24 mouse cellular contexts compared by ENCODE assay signal in genomic region chr17:90662318-90662717, GRCm38 (mm10).
DNase-seq lines count a peak whose midpoint lies in the region; ATAC-seq lines count a peak whose summit lies in the region.
"Had no signal": no experiment of that assay in that cellular context is flagged by ENCODE, and none has a peak within 500 bp of the region (broad histone marks: within the 10 kb centered on the region; RNA-seq: fewer than 3 reads in every experiment).

No protein-coding gene starts in this region.

- H3K4me3 ChIP-seq in hindbrain, embryonic 14.5 days (replicated peaks; ENCODE audit: low read length) = no peak overlapping the region
- H3K4me3 ChIP-seq in hindbrain, embryonic 10.5 days = no peak overlapping the region
- no peak overlapping the region for H3K4me3 ChIP-seq in hindbrain, embryonic 16.5 days (ENCODE audit: low read length)
- no peak overlapping the region for H3K4me3 ChIP-seq in hindbrain, embryonic 13.5 days
- H3K4me3 ChIP-seq in neural tube, embryonic 13.5 days = no peak overlapping the region
- H3K4me3 ChIP-seq: embryonic facial prominence, embryonic 10.5 days; embryonic facial prominence, embryonic 12.5 days; forebrain, embryonic 13.5 days had no signal

- no peaks in the 10 kb centered on the region for H3K4me1 ChIP-seq in hindbrain, embryonic 14.5 days (replicated peaks; ENCODE audit: control insufficient read depth, insufficient read depth, low read length)
- no peaks in the 10 kb centered on the region for H3K4me1 ChIP-seq in hindbrain, embryonic 10.5 days (replicated peaks)
- H3K4me1 ChIP-seq in hindbrain, embryonic 16.5 days (ENCODE audit: control insufficient read depth, insufficient read depth, low read depth, low read length) = no peaks in the 10 kb centered on the region
- no peaks in the 10 kb centered on the region for H3K4me1 ChIP-seq in hindbrain, embryonic 13.5 days (replicated peaks)
- no peaks in the 10 kb centered on the region for H3K4me1 ChIP-seq in neural tube, embryonic 13.5 days (replicated peaks)
- H3K4me1 ChIP-seq: embryonic facial prominence, embryonic 10.5 days; embryonic facial prominence, embryonic 12.5 days; forebrain, embryonic 13.5 days had no signal

- H3K9ac ChIP-seq in hindbrain, embryonic 14.5 days = no peak overlapping the region
- no peak overlapping the region for H3K9ac ChIP-seq in hindbrain, embryonic 16.5 days (ENCODE audit: low read depth, low read length)
- H3K9ac ChIP-seq in hindbrain, embryonic 13.5 days = no peak overlapping the region
- no peak overlapping the region for H3K9ac ChIP-seq in neural tube, embryonic 13.5 days
- H3K9ac ChIP-seq: embryonic facial prominence, embryonic 12.5 days; forebrain, embryonic 13.5 days had no signal

- H3K27ac ChIP-seq in hindbrain, embryonic 14.5 days = no peak overlapping the region
- no peak overlapping the region for H3K27ac ChIP-seq in hindbrain, embryonic 10.5 days
- no peak overlapping the region for H3K27ac ChIP-seq in hindbrain, embryonic 16.5 days (ENCODE audit: low read depth, low read length)
- no peak overlapping the region for H3K27ac ChIP-seq in hindbrain, embryonic 13.5 days
- 0 out of 2 replicates have a peak overlapping the region, but pooled peaks have one; percentile 42 for H3K27ac ChIP-seq in neural tube, embryonic 13.5 days (replicated peaks)
- H3K27ac ChIP-seq: embryonic facial prominence, embryonic 10.5 days; embryonic facial prominence, embryonic 12.5 days; forebrain, embryonic 13.5 days had no signal

- ATAC-seq in hindbrain, embryonic 14.5 days (ENCODE audit: low FRiP score) = peak; percentile 57; the same call in 1 of the 2 replicates
- ATAC-seq in hindbrain, embryonic 16.5 days = peak; percentile 85
- no peak for ATAC-seq in hindbrain, embryonic 13.5 days (ENCODE audit: low FRiP score)
- no peak for ATAC-seq in neural tube, embryonic 13.5 days (ENCODE audit: low read depth)
- ATAC-seq: activated CD4-positive, CD25-positive, alpha-beta regulatory T cell, adult 4 months; CD4-positive, CD25-positive, alpha-beta regulatory T cell, adult 4 months; forebrain, embryonic 13.5 days; Patski had no signal

- WGBS in hindbrain, embryonic 14.5 days = 89% methylated on average over 2 of the region's 2 CpGs
- 85% methylated on average over 2 of the region's 2 CpGs for WGBS in hindbrain, embryonic 10.5 days
- WGBS in hindbrain, embryonic 16.5 days = 89% methylated on average over 2 of the region's 2 CpGs
- WGBS in hindbrain, embryonic 13.5 days = 89% methylated on average over 2 of the region's 2 CpGs
- 76% methylated on average over 2 of the region's 2 CpGs for whole genome bisulfite sequencing in neural tube, embryonic 13.5 days

- DNase-seq in hindbrain, embryonic 14.5 days (ENCODE audit: low spot score) = no peak
- DNase-seq in hindbrain, embryonic 10.5 days (ENCODE audit: low spot score) = no peak
- no peak for DNase-seq in neural tube, embryonic 10.5 days (ENCODE audit: extremely low spot score, low spot score)
- DNase-seq in left cerebral cortex, postnatal 4 days = no peak
- DNase-seq: adrenal gland, adult 8-10 months; adrenal gland, postnatal 14 days; adrenal gland, postnatal 36 days; B cell, adult 2 months; cerebellum, adult 11-12 months; cerebellum, adult 2 months; cerebellum, adult 9-10 months; cerebellum, postnatal 10 days; cerebellum, postnatal 25 days had no signal

- H3K27me3 ChIP-seq in hindbrain, embryonic 14.5 days (ENCODE audit: control insufficient read depth, insufficient read depth, low read length) = no peaks in the 10 kb centered on the region
- H3K27me3 ChIP-seq in hindbrain, embryonic 10.5 days (ENCODE audit: insufficient read depth, poor library complexity, severe bottlenecking) = no peaks in the 10 kb centered on the region
- H3K27me3 ChIP-seq in hindbrain, embryonic 16.5 days (replicated peaks; ENCODE audit: control insufficient read depth, insufficient read depth, low read length) = no peaks in the 10 kb centered on the region
- no peaks in the 10 kb centered on the region for H3K27me3 ChIP-seq in hindbrain, embryonic 13.5 days
- no peaks in the 10 kb centered on the region for H3K27me3 ChIP-seq in neural tube, embryonic 13.5 days
- H3K27me3 ChIP-seq: CH12.LX; embryonic facial prominence, embryonic 12.5 days; forebrain, embryonic 13.5 days; Patski had no signal

- no peaks in the 10 kb centered on the region for H3K9me3 ChIP-seq in hindbrain, embryonic 14.5 days (ENCODE audit: control insufficient read depth, low read length)
- H3K9me3 ChIP-seq in hindbrain, embryonic 10.5 days = no peaks in the 10 kb centered on the region
- H3K9me3 ChIP-seq in hindbrain, embryonic 16.5 days (ENCODE audit: control insufficient read depth, low read length) = no peaks in the 10 kb centered on the region
- no peaks in the 10 kb centered on the region for H3K9me3 ChIP-seq in hindbrain, embryonic 13.5 days
- H3K9me3 ChIP-seq in neural tube, embryonic 13.5 days = no peaks in the 10 kb centered on the region
- H3K9me3 ChIP-seq: embryonic facial prominence, embryonic 10.5 days; embryonic facial prominence, embryonic 12.5 days; forebrain, embryonic 13.5 days; G1E had no signal

- H3K36me3 ChIP-seq in hindbrain, embryonic 14.5 days (replicated peaks; ENCODE audit: control insufficient read depth, insufficient read depth) = no peaks in the 10 kb centered on the region
- H3K36me3 ChIP-seq in hindbrain, embryonic 10.5 days = no peaks in the 10 kb centered on the region
- no peaks in the 10 kb centered on the region for H3K36me3 ChIP-seq in hindbrain, embryonic 16.5 days (ENCODE audit: control insufficient read depth, insufficient read depth, low read length)
- no peaks in the 10 kb centered on the region for H3K36me3 ChIP-seq in hindbrain, embryonic 13.5 days
- H3K36me3 ChIP-seq in neural tube, embryonic 13.5 days = no peaks in the 10 kb centered on the region
- H3K36me3 ChIP-seq: embryonic facial prominence, embryonic 10.5 days; embryonic facial prominence, embryonic 12.5 days; G1E had no signal

- intact Hi-C loops in left cerebral cortex, postnatal 4 days (cut with DNase I) = no loop called here

- no peak overlapping the region for H3K4me2 ChIP-seq in hindbrain, embryonic 14.5 days (replicated peaks)
- no peak overlapping the region for H3K4me2 ChIP-seq in hindbrain, embryonic 16.5 days (ENCODE audit: low read length)
- no peak overlapping the region for H3K4me2 ChIP-seq in hindbrain, embryonic 13.5 days
- H3K4me2 ChIP-seq in neural tube, embryonic 13.5 days = no peak overlapping the region
- H3K4me2 ChIP-seq: embryonic facial prominence, embryonic 12.5 days; forebrain, embryonic 13.5 days had no signal

Comparison
In these comparisons a context has a peak if more than half of its experiments do, and no peak if none do; other contexts are left out.
1. ATAC-seq: peak in hindbrain, embryonic 14.5 days (single experiment) and hindbrain, embryonic 16.5 days (single experiment); none in hindbrain, embryonic 13.5 days (single experiment) and neural tube, embryonic 13.5 days (single experiment).